Mouse (Mus musculus): Measurements from ENCODE around the gene Ankrd34a. TPM values are rescaled to one million over a fixed set of nuclear protein-coding genes. Genes with fewer than 3 reads are reported as not detected.

Gene Ankrd34a
- total RNA-seq (2021): 1 to 10 TPM; 1.9 to 2.4 TPM

- DNase-seq (ENCODE audit: low spot score): peak; percentile 27
- intact Hi-C loops (cut with DNase I): no loop called here
Measured at GRCm38 (mm10) chr3:96596228-96596707, at the start of gene Ankrd34a. TSS of gene Ankrd34a (plus strand) at chr3:96596636.

- intact Hi-C loops (cut with DNase I): loop anchor here (1.0 to 2.0 kb wide), 3 partner anchors 33 to 162 kb away; partner anchors contain the start of gene Nudt17
- DNase-seq (ENCODE audit: low spot score): no peak
Measured at GRCm38 (mm10) chr3:96546880-96547279, 49.6 kb upstream of the Ankrd34a start.

DNA sequence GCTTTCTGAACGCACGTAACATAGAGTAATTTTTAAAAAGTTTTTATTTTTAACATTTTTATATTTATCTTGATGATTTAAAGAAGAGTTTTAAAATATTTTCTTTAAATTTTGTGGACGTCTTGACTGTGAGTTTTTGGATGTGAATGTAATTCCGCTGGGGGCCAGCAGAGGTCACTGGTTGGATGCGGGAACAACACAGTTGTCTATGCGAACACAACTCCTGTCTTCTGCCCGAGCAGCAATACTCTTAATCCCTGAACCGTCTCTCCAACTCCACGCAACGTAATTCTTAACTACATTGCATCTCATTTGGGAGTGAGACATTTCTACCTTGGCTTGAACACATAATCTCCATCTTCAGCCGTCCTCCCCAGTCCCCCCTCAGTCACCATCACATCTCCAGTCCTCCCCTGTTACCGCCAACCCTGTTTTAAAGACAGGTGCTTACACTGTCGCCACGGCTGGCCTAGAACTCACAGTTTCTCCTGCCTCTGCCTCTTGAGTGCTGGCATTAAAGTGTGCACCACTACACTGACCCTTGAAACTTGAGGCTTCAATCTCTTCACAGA lies 49.0 kb upstream of the Ankrd34a start:
- intact Hi-C loops (cut with DNase I): loop anchor here (1.0 to 2.0 kb wide), 2 partner anchors 33 to 161 kb away; partner anchors contain the start of gene Nudt17
- DNase-seq (ENCODE audit: low spot score): peak; percentile 46

DNA sequence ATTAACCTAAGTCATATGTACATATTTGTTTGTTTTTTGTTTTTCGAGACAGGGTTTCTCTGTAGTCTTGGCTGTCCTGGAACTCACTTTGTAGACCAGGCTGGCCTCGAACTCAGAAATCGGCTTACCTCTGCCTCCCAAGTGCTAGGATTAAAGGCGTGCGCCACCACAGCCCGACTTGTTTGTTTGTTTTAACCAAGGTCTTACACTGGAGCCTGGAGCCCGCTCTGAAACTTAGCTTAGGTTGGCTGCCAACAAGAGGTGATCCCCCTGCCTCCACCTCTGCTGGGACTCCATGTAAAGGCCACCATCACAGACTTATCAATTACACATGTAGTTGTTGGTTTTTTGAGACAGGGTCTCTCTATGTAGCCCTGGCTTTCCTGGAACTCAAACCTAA lies 47.6 kb upstream of the Ankrd34a start:
- no peak for DNase-seq (ENCODE audit: low spot score)
- intact Hi-C loops (cut with DNase I): no loop called here

GRCm38 (mm10) chr3:96549346-96549745 lies 47.1 kb upstream of the Ankrd34a start:
- intact Hi-C loops (cut with DNase I): no loop called here
- DNase-seq (ENCODE audit: low spot score): no peak

- DNase-seq (ENCODE audit: low spot score): no peak
- intact Hi-C loops (cut with DNase I): loop anchor here (1.0 kb wide), 1 partner anchor 29 kb away; no protein-coding TSS in a partner anchor
Measured at GRCm38 (mm10) chr3:96551203-96551602, 45.2 kb upstream of the Ankrd34a start.

DNA sequence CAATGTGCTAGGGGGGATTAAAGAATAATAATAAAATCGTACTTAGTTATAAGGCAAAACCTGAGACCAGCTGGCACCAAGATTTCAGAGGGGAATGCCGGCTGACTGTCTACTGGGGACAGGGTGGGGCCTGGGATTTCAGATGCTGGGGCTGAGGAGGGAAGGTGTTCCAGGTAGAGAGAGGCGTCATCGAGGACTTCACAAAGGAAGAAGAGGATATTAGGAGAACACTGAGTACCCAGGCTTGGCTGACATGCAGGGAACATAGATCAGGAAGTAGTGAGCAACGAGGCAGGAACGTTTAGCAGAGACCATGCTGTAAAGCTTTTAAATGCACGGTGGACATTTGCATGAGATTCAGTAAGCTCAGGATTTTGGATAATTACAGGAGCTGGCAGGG lies 44.5 kb upstream of the Ankrd34a start:
- DNase-seq (ENCODE audit: low spot score): no peak
- intact Hi-C loops (cut with DNase I): loop anchor here (1.0 kb wide), 1 partner anchor 28 kb away; no protein-coding TSS in a partner anchor

- no peak for DNase-seq (ENCODE audit: low spot score)
- intact Hi-C loops (cut with DNase I): no loop called here
Measured at GRCm38 (mm10) chr3:96553601-96554000, 42.8 kb upstream of the Ankrd34a start.

DNA sequence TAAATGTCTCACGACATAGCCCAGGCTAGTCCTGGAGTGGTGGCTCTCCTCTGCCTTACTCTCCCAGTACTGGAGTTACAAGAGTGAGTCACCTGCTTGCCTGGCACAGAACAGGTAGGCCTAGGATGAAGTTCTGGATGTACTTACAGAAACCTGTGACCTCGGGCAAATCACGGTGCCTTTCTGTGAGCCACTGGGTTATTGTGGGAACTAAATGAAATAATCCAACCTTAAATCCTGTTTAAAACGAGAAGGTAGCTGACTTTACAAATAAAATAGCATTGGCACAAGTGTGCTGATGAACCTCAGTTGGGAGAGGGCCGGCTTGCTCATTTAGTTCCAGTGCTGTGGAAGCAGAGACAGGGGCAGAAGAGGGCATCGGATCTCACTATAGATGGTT lies 42.2 kb upstream of the Ankrd34a start:
- no peak for DNase-seq (ENCODE audit: low spot score)
- intact Hi-C loops (cut with DNase I): no loop called here

DNA sequence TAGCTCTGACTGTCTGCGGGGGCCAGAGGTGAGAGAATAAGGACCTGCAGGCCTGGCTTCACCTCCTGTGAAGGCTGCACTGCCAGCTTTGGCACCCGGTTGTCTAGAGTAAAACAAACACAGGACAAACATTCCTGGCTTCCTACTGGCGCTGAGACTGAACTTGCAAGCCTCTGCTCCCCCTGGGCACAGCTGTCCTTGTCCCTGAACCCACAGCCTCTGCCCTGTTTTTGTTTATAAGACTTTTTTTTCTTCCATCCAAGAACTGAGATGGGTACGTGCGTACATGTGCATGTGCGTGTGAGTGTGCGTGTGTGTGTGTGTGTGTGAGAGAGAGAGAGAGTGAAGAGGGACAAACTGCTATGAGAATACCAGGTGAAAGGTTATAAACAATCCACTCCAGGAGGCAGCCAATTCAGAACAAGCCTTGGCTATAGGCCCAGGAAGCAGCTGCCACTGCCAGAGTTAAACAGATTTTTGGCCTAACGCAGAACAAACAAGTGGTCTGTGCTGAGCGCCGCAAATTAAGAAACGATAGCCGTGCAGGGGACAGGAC lies 41.3 kb upstream of the Ankrd34a start:
- intact Hi-C loops (cut with DNase I): no loop called here
- DNase-seq (ENCODE audit: low spot score): peak; percentile 82

DNA sequence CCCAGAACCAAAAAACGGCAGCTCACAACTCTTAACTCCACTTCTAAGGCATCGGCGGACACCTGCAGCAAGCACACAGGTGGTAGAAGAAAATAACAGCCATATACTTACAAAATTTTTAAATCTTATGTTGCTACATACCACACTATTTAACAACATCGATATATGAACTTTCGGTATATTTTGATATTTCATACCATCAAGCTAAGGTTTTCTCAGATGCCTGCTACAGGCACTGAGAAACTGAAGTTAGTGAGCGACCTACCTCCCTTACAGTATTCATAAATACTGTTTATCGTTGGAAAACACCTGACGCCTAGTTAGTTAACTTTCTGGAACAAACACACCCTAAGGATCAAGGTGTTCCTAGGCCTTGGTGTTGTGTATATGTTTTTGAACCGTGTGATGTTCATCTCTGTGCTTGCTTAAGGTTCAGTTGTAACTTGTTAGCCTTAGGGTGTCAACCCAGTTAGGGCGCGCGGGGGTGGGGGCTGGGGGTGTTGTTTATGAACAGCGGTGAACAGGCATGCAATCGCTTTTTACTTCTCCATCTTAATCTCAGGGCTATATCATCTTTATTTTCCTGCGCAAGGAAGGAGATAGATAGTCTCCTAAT lies 40.3 kb upstream of the Ankrd34a start:
- intact Hi-C loops (cut with DNase I): no loop called here
- no peak for DNase-seq (ENCODE audit: low spot score)

DNA sequence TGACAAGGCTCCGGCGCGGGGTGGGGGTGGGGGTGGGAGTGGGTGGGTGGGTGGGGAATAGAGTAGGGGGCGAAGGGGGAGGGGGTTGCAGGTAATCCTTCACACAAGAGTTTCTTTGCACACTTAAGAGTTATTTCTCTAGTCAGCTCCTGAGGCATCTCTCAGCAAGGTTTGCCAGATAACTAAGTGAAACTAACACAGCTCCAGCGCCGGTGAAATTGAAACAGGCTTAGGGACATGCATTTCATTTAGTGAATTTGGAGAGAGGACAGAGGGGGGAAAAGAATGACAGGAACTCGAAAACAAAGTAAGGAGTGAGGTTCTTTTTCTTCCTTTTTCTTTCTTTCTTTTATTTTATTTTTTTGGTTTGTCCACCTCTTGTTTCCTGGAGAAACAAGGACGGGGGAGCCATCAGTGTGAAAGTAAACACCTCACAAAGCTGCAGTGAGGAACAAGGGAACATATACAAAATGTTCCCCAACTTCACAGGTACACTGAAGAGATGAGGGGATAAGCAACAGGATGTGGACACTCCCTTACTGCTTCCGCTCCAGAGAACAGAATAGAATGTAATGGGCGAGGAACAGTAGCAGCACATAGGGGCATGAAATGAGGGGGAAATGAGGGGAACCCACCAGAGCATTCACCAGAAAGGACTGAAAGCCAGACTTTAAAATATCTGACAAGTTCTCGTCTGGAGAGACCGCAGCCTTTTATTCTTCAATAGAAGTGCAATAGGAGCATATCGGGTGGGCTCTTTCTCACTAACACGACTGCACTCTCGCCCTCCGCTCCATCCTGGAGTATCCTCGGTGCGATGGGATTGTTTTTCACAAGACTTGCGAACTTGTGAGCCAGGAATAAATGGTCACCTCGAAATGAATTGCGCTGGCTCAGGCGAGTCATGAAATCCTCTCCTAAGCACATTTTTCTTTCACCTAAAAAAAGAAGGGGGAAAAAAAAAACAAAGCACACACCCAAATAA lies 39.5 kb upstream of the Ankrd34a start:
- intact Hi-C loops (cut with DNase I): loop anchor here (1.0 kb wide), 1 partner anchor 19 kb away; the partner anchor contains the start of gene Gm16253
- no peak for DNase-seq (ENCODE audit: low spot score)

DNA sequence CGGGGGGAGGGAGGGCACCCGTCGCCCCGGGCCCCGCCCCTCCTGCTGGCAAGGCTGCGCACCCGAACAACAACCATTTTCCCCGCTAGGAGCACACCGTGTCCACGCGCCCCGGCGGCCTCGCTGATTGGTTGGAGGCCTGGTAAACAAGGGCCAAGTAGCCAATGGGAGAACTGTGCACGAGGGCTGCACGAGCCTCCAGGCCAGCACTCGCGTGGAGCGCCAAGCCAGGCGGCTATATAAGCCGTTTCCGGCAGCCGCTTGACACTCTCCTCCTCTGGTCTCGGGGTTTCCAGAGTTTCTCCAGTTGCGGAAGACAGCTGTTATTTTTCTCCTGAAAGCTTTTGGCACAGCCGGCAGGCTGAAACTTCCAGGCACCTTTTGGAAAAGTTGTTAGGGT lies 38.7 kb upstream of the Ankrd34a start, which contains the start of gene Txnip:
Txnip (plus strand) TSS at position 264 of the 400 bp plus-strand sequence.
- peak; percentile 100 for DNase-seq (ENCODE audit: low spot score)
- intact Hi-C loops (cut with DNase I): loop anchor here (1.0 kb wide), 1 partner anchor 19 kb away; the partner anchor contains the start of gene Gm16253

DNA sequence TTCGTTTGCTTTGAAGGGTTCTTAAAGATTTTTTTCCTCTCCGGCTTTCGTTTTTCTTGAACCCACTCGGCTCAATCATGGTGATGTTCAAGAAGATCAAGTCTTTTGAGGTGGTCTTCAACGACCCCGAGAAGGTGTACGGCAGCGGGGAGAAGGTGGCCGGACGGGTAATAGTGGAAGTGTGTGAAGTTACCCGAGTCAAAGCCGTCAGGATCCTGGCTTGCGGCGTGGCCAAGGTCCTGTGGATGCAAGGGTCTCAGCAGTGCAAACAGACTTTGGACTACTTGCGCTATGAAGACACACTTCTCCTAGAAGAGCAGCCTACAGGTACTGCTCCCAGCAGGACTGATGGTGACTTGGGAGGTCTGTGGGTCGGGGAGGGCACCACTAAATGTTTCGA lies 38.3 kb upstream of the Ankrd34a start:
- no peak for DNase-seq (ENCODE audit: low spot score)
- intact Hi-C loops (cut with DNase I): no loop called here

DNA sequence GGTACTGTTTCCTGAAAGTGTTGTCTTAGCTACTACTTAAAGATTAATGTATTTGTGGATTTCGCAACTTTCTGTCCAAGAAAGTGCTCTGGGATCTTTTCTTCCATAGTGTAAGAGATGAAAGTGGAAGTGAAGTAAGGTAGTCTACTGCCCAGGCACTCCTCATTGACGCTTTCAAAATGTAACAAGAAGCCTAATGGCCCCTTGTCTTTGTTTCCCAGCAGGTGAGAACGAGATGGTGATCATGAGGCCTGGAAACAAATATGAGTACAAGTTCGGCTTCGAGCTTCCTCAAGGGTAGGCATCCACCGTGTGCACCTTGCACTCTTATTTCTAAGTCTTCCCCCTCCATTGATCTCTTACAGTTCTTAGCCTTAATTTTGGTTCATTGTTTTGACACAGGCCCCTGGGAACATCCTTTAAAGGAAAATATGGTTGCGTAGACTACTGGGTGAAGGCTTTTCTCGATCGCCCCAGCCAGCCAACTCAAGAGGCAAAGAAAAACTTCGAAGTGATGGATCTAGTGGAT lies 37.7 kb upstream of the Ankrd34a start:
- intact Hi-C loops (cut with DNase I): no loop called here
- DNase-seq (ENCODE audit: low spot score): no peak

GRCm38 (mm10) chr3:96559398-96559910 lies 37.0 kb upstream of the Ankrd34a start:
- intact Hi-C loops (cut with DNase I): no loop called here
- DNase-seq (ENCODE audit: low spot score): no peak

GRCm38 (mm10) chr3:96559911-96560850 lies 36.3 kb upstream of the Ankrd34a start:
- intact Hi-C loops (cut with DNase I): no loop called here
- no peak for DNase-seq (ENCODE audit: low spot score)
